Mouse (Mus musculus): Measurements from ENCODE around the gene Sdhaf2. TPM values are rescaled to one million over a fixed set of nuclear protein-coding genes. Genes with fewer than 3 reads are reported as not detected.

The Sdhaf2 gene
- polyA plus RNA-seq, 1 experiment, result 17.1 TPM

DNA sequence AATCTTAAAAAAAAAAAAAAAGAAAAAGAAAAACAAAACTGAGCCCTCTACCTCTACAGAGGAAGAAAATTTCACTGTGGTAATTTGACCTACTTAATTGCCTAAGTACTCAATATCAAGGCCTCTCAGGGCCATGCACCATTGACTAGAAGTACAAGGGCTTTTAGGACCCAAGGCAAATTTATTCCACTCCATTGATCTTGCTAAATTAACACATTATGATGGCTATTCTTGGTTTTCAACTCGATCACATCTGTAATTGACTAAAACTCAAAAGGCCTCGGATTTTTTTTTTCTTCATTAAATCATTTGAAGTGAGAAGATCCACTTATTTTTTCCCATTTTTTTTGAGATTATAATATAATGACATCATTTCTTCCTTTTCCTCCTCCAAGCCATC lies 31.5 kb upstream of the Sdhaf2 start:
- no peak overlapping the region for H3K4me3 ChIP-seq (ENCODE audit: low read depth, low read length)
- H3K27ac ChIP-seq (ENCODE audit: insufficient read depth, low read depth, low read length), result no peak overlapping the region
- H3K27me3 ChIP-seq (ENCODE audit: control insufficient read depth, insufficient read depth, low read length), result no peaks in the 10 kb centered on the region
- H3K4me1 ChIP-seq (ENCODE audit: control insufficient read depth, insufficient read depth, insufficient read length, low read length), result peaks cover 6% of the 10 kb centered on the region; the same call in 1 of the 2 replicates
- TF ChIP-seq CTCF (IDR thresholded peaks at IDR 0.05; ENCODE audit: extremely low read depth, insufficient read length, insufficient replicate concordance, low read depth, low read length), result no peak
- TF ChIP-seq POLR2A (IDR thresholded peaks at IDR 0.05; ENCODE audit: low read depth, low read length), result no peak
- 88% methylated on average over 2 of the region's 2 CpGs for WGBS
- H3K36me3 ChIP-seq (ENCODE audit: control insufficient read depth, insufficient read depth, low read length), result no peaks in the 10 kb centered on the region

DNA sequence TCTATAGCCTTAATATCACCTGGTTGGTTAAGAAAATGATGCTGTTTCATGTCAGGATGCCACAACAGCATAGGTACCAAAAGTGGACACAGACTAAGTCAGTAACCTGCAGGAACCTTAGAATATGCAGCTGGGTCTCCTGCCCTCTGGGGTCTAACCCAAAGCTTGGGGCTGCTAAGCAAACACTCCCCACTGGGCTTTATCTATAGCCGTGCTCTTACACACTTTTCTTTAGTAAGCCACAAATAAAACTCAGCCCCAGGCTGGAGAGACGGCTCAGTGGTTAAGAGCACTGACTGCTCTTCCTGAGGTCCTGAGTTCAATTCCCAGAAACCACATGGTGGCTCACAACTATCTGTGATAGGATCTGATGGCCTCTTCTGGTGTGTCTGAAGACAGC lies 31.1 kb upstream of the Sdhaf2 start:
- TF ChIP-seq POLR2A (IDR thresholded peaks at IDR 0.05; ENCODE audit: low read depth, low read length) (no peak), CTCF (IDR thresholded peaks at IDR 0.05; ENCODE audit: extremely low read depth, insufficient read length, insufficient replicate concordance, low read depth, low read length) (no peak)
- no peaks in the 10 kb centered on the region for H3K27me3 ChIP-seq (ENCODE audit: control insufficient read depth, insufficient read depth, low read length)
- H3K36me3 ChIP-seq (ENCODE audit: control insufficient read depth, insufficient read depth, low read length), result no peaks in the 10 kb centered on the region
- 73% methylated on average over 2 of the region's 2 CpGs for WGBS
- peaks cover 6% of the 10 kb centered on the region; the same call in 1 of the 2 replicates for H3K4me1 ChIP-seq (ENCODE audit: control insufficient read depth, insufficient read depth, insufficient read length, low read length)
- no peak overlapping the region for H3K27ac ChIP-seq (ENCODE audit: insufficient read depth, low read depth, low read length)
- H3K4me3 ChIP-seq (ENCODE audit: low read depth, low read length), result no peak overlapping the region

DNA sequence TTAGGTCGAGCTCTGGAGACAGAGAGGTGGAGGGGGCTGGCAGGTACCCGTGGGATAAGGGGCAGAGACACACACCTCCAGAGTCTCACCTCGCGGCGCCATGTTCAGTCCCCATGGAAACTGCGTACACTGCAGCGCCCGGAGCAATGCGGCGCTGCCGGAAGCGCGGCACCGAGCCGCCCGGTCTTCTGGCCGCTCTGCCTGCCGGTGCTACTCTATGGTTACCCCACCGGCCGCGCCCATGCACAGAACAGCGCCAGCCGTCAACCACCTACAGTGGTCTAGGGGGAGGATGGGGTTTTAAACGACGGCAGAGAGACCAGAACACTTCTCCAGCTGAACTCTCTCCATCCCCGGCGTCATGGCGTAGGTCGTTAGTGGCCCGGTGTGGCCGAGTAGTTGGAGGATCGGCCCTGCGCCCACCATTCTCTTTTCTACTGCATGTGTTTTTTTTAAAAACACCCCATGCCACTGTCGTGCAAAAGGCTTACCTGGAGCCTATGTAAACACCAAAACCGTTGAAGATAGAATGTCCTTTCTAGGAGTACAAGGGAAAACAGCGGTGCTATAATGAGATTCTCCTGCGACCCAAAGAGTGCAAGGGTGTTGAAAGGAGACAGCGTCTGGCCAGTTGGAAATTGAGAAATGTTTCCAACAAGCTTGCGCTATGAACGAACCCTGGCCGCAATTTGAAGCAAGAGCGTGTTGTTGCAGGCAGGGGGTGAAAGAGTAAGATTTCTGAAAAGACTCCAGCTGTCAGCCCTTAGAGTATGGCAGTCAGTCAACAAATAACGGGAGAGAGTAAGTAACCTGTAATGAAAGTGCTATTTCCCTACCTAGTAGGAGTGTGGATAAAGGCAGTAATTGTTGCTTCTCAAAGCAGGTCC lies 29.9 kb upstream of the Sdhaf2 start, which contains the start of gene Tmem216:
Tmem216 (minus strand) TSS at position 615 of the 887 bp plus-strand sequence.
- WGBS, result under 1% methylated on average over 43 of the region's 43 CpGs
- H3K4me1 ChIP-seq (ENCODE audit: control insufficient read depth, insufficient read depth, insufficient read length, low read length), result peaks cover 6% of the 10 kb centered on the region; the same call in 1 of the 2 replicates
- peak within 1 kb of the TSS; percentile 79 for H3K4me3 ChIP-seq (ENCODE audit: low read depth, low read length)
- H3K36me3 ChIP-seq (ENCODE audit: control insufficient read depth, insufficient read depth, low read length), result peaks cover 6% of the 10 kb centered on the region
- TF ChIP-seq POLR2A (IDR thresholded peaks at IDR 0.05; ENCODE audit: low read depth, low read length), result no peak
- no peak for TF ChIP-seq CTCF (IDR thresholded peaks at IDR 0.05; ENCODE audit: extremely low read depth, insufficient read length, insufficient replicate concordance, low read depth, low read length)
- no peak within 1 kb of the TSS for H3K27ac ChIP-seq (ENCODE audit: insufficient read depth, low read depth, low read length)
- H3K27me3 ChIP-seq (ENCODE audit: control insufficient read depth, insufficient read depth, low read length), result no peaks in the 10 kb centered on the region

DNA sequence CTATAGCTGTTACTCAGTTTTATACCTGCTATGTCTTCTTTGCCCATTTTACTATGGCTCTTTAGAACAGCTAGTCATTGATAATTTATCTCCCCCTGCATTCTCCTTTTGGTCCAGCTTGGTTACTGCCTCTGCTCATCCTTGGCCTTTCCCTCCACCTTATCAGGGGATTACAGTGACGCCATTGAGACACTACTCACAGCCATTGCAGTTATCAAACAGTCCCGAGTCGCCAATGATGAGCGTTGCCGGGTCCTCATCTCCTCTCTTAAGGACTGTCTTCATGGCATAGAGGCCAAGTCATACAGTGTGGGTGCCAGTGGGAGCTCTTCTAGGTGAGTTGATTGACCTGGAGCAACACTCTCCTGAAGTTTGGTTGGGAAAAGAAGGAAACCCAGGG lies 13.5 kb upstream of the Sdhaf2 start:
- no peaks in the 10 kb centered on the region for H3K4me1 ChIP-seq (ENCODE audit: control insufficient read depth, insufficient read depth, insufficient read length, low read length)
- H3K36me3 ChIP-seq (ENCODE audit: control insufficient read depth, insufficient read depth, low read length), result peaks cover 71% of the 10 kb centered on the region
- TF ChIP-seq CTCF (IDR thresholded peaks at IDR 0.05; ENCODE audit: extremely low read depth, insufficient read length, insufficient replicate concordance, low read depth, low read length) (no peak), POLR2A (IDR thresholded peaks at IDR 0.05; ENCODE audit: low read depth, low read length) (no peak)
- WGBS, result 88% methylated on average over 5 of the region's 5 CpGs
- no peaks in the 10 kb centered on the region for H3K27me3 ChIP-seq (ENCODE audit: control insufficient read depth, insufficient read depth, low read length)
- H3K27ac ChIP-seq (ENCODE audit: insufficient read depth, low read depth, low read length), result no peak overlapping the region
- H3K4me3 ChIP-seq (ENCODE audit: low read depth, low read length), result no peak overlapping the region

DNA sequence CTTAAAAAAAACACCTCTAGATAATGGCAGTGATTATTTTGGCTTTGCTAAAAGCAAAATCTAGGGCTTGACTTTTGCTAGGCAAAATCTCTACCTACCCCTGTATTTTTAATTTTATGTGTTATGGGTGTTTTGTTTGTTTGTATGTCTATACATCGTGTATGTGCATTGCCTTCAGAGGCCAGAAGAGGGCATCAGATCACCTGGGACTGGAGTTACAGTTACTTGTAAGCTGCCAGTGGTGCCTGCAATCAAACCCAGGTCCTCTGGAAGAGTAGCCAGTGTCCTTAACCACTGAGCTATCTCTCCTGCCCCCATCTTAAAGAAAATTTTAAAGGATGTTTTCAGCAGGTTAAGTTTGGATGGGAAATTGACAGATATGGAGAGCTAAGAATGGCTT lies 4.1 kb upstream of the Sdhaf2 start:
- H3K27me3 ChIP-seq (ENCODE audit: control insufficient read depth, insufficient read depth, low read length), result no peaks in the 10 kb centered on the region
- TF ChIP-seq POLR2A (IDR thresholded peaks at IDR 0.05; ENCODE audit: low read depth, low read length) (no peak), CTCF (IDR thresholded peaks at IDR 0.05; ENCODE audit: extremely low read depth, insufficient read length, insufficient replicate concordance, low read depth, low read length) (peak; percentile 27; the same call in 1 of the 2 replicates)
- peaks cover 39% of the 10 kb centered on the region for H3K36me3 ChIP-seq (ENCODE audit: control insufficient read depth, insufficient read depth, low read length)
- H3K4me3 ChIP-seq (ENCODE audit: low read depth, low read length), result no peak overlapping the region
- H3K27ac ChIP-seq (ENCODE audit: insufficient read depth, low read depth, low read length), result no peak overlapping the region
- WGBS, result 93% methylated on average over 1 of the region's 1 CpGs
- H3K4me1 ChIP-seq (ENCODE audit: control insufficient read depth, insufficient read depth, insufficient read length, low read length), result no peaks in the 10 kb centered on the region

DNA sequence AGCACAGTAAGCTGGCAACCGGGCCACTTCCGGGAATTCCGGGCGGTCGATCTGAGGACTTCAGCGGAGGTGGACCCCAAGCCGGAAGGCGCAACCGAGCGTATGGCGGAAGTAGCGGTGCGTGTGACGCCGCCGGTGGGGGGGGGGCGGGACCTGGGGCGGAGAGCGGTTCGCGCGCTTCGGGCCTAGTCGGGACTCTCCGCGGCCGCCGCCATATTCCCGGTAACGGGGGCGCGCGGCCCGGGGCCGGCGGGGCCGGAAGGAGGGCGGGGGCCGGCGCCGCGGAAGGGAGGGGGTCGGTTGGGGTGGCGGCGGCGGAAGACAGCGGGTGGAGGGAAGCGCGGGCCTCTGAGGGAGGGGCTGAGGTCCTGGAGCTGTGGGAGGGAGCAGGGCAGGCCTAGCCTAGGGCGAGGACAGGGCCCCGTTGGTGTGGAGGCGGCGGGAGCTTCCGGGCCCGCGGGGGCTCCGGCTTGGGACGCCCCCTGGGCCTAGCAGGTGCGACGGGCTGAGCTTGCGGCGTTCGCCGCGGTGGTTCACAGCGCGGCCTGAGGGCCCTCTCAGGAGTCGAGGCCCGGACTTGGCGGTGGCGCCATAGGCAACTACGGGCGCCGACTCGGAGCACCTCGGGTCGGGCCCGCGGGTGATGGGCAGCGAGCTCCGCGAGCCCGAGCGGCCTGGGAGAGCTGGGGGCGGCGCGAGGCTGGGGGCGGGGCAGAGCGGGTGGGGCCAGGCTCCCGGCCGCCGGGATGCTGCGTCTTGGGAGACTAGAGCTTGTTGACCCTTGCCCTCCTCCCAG lies 638 bp downstream of the Sdhaf2 start, which contains the start of gene Cpsf7:
Cpsf7 (plus strand) TSS at position 161 of the 796 bp plus-strand sequence.
- Histone ChIP-seq H3K4me1 (ENCODE audit: control insufficient read depth, insufficient read depth, insufficient read length, low read length) (no peaks in the 10 kb centered on the region), H3K36me3 (ENCODE audit: control insufficient read depth, insufficient read depth, low read length) (peaks cover 8% of the 10 kb centered on the region), H3K27me3 (ENCODE audit: control insufficient read depth, insufficient read depth, low read length) (no peaks in the 10 kb centered on the region), H3K27ac (ENCODE audit: insufficient read depth, low read depth, low read length) (peak within 1 kb of the TSS; percentile 100), H3K4me3 (ENCODE audit: low read depth, low read length) (peak within 1 kb of the TSS; percentile 99)
- under 1% methylated on average over 92 of the region's 93 CpGs for WGBS
- TF ChIP-seq CTCF (IDR thresholded peaks at IDR 0.05; ENCODE audit: extremely low read depth, insufficient read length, insufficient replicate concordance, low read depth, low read length) (0 out of 2 replicates have a peak, but pooled peaks have one; percentile 9), POLR2A (IDR thresholded peaks at IDR 0.05; ENCODE audit: low read depth, low read length) (no peak; the same call in 1 of the 2 replicates)
